Mouse (Mus musculus): ENCODE measurements around the gene Fgf3. TPM values are rescaled to one million over a fixed set of nuclear protein-coding genes. Genes with fewer than 3 reads are reported as not detected.

Fgf3 gene
- polyA plus RNA-seq (2015; fragmentation: Nextera tagmentation; extraction: Ambion mirVana): 0.14 and 0.16 TPM in 2 replicates

DNA sequence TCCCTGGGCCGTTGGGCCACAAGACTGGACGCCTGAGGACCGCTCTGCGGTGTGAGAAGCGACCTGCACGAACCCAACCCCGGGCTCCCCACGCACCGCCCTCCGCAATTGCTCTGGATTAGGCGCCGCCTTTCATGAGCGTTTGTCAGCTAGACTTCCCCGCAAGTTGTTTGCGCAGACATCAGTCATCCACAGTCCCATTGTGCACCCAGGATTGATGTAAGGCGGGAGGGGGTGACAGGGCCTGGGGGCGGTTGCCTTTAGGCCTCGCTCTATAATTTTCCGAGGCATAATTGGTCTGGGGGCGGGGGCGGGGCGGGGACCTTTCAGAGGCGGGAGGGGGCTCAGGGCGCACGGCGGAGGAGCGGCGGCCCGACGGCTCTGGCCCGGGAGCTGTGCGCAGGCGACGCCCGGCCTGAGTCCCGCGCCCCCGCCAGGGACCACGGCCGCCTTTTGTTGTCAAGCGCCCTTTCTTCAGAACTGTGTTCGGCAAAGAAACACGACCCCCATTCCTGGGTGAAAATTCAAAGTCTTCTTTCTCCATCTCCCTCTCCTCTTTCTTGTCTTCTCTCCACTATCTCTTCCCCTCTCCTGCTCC, at the start of gene Fgf3:
Fgf3 (plus strand) TSS at position 193 of the 598 bp plus-strand sequence.

GRCm38 (mm10) chr7:144847067-144847466, 9.2 kb downstream of the Fgf3 start, which contains the start of gene Fgf4:
Gene Fgf4 (plus strand): TSS chr7:144847367.

Other genes starting within 250 kb of the Fgf3 start
- gene Ano1, start 86.1 kb upstream of the Fgf3 start, polyA plus RNA-seq (2015; fragmentation: Nextera tagmentation; extraction: Ambion mirVana): 5.0 and 5.5 TPM in 2 replicates
- gene Fgf4, start 9.3 kb downstream of the Fgf3 start, polyA plus RNA-seq (2015; fragmentation: Nextera tagmentation; extraction: Ambion mirVana): not detected in 2 replicates
- gene Fgf15, start 58.4 kb downstream of the Fgf3 start, polyA plus RNA-seq (2015; fragmentation: Nextera tagmentation; extraction: Ambion mirVana): not detected in 2 replicates
- gene LTO1, start 77.0 kb downstream of the Fgf3 start, polyA plus RNA-seq (2015; fragmentation: Nextera tagmentation; extraction: Ambion mirVana): 13.4 and 14.6 TPM in 2 replicates
- gene Ccnd1, start 101.8 kb downstream of the Fgf3 start, polyA plus RNA-seq (2015; fragmentation: Nextera tagmentation; extraction: Ambion mirVana): 14.4 and 16.5 TPM in 2 replicates

All from spleen, postnatal 0 days (tissue).